Mouse (Mus musculus): Measurements from ENCODE around the gene Rubcnl.

Rubcnl gene

GRCm38 (mm10) chr14:75068430-75069112, 52.7 kb downstream of the Rubcnl start:
- peak; percentile 58 to 61 for DNase-seq (ENCODE audit: low read depth in 2 of 2, low spot score in 2 of 2)

- DNase-seq (ENCODE audit: low read depth in 2 of 2, low spot score in 2 of 2) = peak; percentile 26 to 44
Observed at GRCm38 (mm10) chr14:75069356-75069979, 53.6 kb downstream of the Rubcnl start.

DNA sequence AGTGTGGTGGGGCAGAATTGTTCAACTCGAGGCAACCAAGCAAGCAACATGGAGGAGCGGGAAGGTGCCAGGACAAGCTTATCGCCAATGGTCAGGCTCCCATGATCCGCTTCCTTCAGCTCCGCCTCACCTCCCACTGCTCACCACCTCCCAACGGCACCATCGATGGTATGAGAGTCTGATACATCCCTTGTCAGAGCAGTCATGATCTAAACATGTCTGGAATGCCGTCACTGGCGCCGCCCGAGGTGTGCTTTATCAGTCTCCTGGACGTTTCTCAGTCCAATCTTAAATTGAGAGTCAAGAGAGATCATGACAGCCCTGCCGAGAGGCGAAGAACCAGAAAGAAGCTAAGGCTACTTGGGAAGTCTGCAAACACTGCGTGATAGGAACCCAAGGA, 55.3 kb downstream of the Rubcnl start:
- DNase-seq (ENCODE audit: low read depth in 2 of 2, low spot score in 2 of 2) = no peak

GRCm38 (mm10) chr14:75075299-75076180, 59.7 kb downstream of the Rubcnl start:
- no peak for DNase-seq (ENCODE audit: low read depth in 2 of 2, low spot score in 2 of 2)

GRCm38 (mm10) chr14:75077946-75078345, 62.1 kb downstream of the Rubcnl start:
- DNase-seq (ENCODE audit: low read depth in 2 of 2, low spot score in 2 of 2) = no peak
